20 mouse cellular contexts compared by ENCODE assay signal in genomic region chr2:35658311-35658710, GRCm38 (mm10).
A peak's percentile ranks its signal among the peaks of the same experiment; 100 is the strongest.
DNase-seq lines count a peak whose midpoint lies in the region; ATAC-seq and TF ChIP-seq lines count a peak whose summit lies in the region.
"Had no signal": no experiment of that assay in that cellular context is flagged by ENCODE, and none has a peak within 500 bp of the region (broad histone marks: within the 10 kb centered on the region; RNA-seq: fewer than 3 reads in every experiment).

No protein-coding gene starts in this region.

- ATAC-seq in heart, embryonic 13.5 days (ENCODE audit: extremely low read depth, insufficient number of reproducible peaks, low FRiP score, low TSS enrichment), result no peak
- ATAC-seq in liver, embryonic 11.5 days (replicated peaks; ENCODE audit: low FRiP score), result no peak

- peak overlapping the region; percentile 48 for H3K27ac ChIP-seq in heart, embryonic 13.5 days (replicated peaks)
- H3K27ac ChIP-seq in liver, adult 2 months (replicated peaks; ENCODE audit: insufficient read depth, low read depth, low read length), result no peak overlapping the region
- no peak overlapping the region for H3K27ac ChIP-seq in liver, embryonic 11.5 days (ENCODE audit: low read depth, low read length)
- H3K27ac ChIP-seq: hindbrain, embryonic 13.5 days; left cerebral cortex, adult 2 months had no signal

- DNase-seq in heart, adult 9 months (ENCODE audit: low spot score in 2 of 2), result no peak
- peak; percentile 52 for DNase-seq in liver, adult 2 months (ENCODE audit: extremely low read depth, low read depth, low spot score)
- no peak for DNase-seq in liver, embryonic 11.5 days (ENCODE audit: low spot score)
- peak; percentile 82 for DNase-seq in adrenal gland, adult 8-10 months
- DNase-seq in adrenal gland, postnatal 36 days, result peak; percentile 58 to 67
- no peak for DNase-seq in frontal cortex, adult 2 months (ENCODE audit: extremely low spot score in 1 of 2, low spot score in 1 of 2)
- DNase-seq in gastrocnemius, adult 8-10 months (ENCODE audit: low spot score in 2 of 2), result no peak
- DNase-seq: cerebellum, adult 8-10 months; kidney, adult 11 months; kidney, postnatal 10 days; lung, adult 18-20 months; midbrain, embryonic 14.5 days; spleen, adult 18-20 months; thymus, adult 2 months had no signal

- H3K36me3 ChIP-seq in heart, embryonic 13.5 days, result peaks cover 4% of the 10 kb centered on the region; the same call in 1 of the 2 replicates
- H3K36me3 ChIP-seq in liver, adult 2 months (ENCODE audit: control insufficient read depth, insufficient read depth, low read length), result no peaks in the 10 kb centered on the region
- no peaks in the 10 kb centered on the region for H3K36me3 ChIP-seq in liver, embryonic 11.5 days (ENCODE audit: control insufficient read depth, insufficient read depth, low read length)
- H3K36me3 ChIP-seq: G1E; hindbrain, embryonic 13.5 days; limb, embryonic 13.5 days had no signal

- TF ChIP-seq POLR2A in liver, adult 2 months (IDR thresholded peaks at IDR 0.05; ENCODE audit: extremely low read depth, insufficient read depth, low read length), result no peak

- no peaks in the 10 kb centered on the region for H3K27me3 ChIP-seq in heart, embryonic 13.5 days (replicated peaks)
- peaks cover 7% of the 10 kb centered on the region for H3K27me3 ChIP-seq in liver, adult 2 months (ENCODE audit: control insufficient read depth, insufficient read depth, low read length)
- peaks cover 29% of the 10 kb centered on the region for H3K27me3 ChIP-seq in liver, embryonic 11.5 days (replicated peaks; ENCODE audit: control insufficient read depth, insufficient read depth, low read length)
- H3K27me3 ChIP-seq: hindbrain, embryonic 13.5 days; limb, embryonic 13.5 days had no signal

- 39% methylated on average over 3 of the region's 3 CpGs for WGBS in heart, embryonic 13.5 days
- WGBS in liver, adult 2 months, result 16% methylated on average over 3 of the region's 3 CpGs
- WGBS in liver, embryonic 11.5 days, result 45% methylated on average over 3 of the region's 3 CpGs

- H3K4me2 ChIP-seq in heart, embryonic 13.5 days, result no peak overlapping the region
- no peak overlapping the region for H3K4me2 ChIP-seq in liver, embryonic 11.5 days
- H3K4me2 ChIP-seq: hindbrain, embryonic 13.5 days; limb, embryonic 13.5 days had no signal

- TF ChIP-seq CTCF in liver, adult 2 months (IDR thresholded peaks at IDR 0.05; ENCODE audit: low read depth, low read length), result no peak

- H3K9ac ChIP-seq in heart, embryonic 13.5 days, result no peak overlapping the region
- H3K9ac ChIP-seq in liver, adult 2 months (ENCODE audit: low read depth, low read length), result no peak overlapping the region
- no peak overlapping the region for H3K9ac ChIP-seq in liver, embryonic 11.5 days (ENCODE audit: low read depth, low read length)
- H3K9ac ChIP-seq: hindbrain, embryonic 13.5 days; limb, embryonic 13.5 days had no signal

- H3K4me1 ChIP-seq in heart, embryonic 13.5 days, result peaks cover 83% of the 10 kb centered on the region
- peaks cover 2% of the 10 kb centered on the region; the same call in 1 of the 2 replicates for H3K4me1 ChIP-seq in liver, adult 2 months (ENCODE audit: control insufficient read depth, insufficient read depth, low read length)
- H3K4me1 ChIP-seq in liver, embryonic 11.5 days (replicated peaks; ENCODE audit: control insufficient read depth, insufficient read depth, low read length), result peaks cover 14% of the 10 kb centered on the region

- no peaks in the 10 kb centered on the region; the same call in none of the 2 replicates for H3K79me2 ChIP-seq in liver, adult 2 months (ENCODE audit: control insufficient read depth, insufficient read depth, low read length)

- H3K4me3 ChIP-seq in heart, embryonic 13.5 days, result no peak overlapping the region
- H3K4me3 ChIP-seq in liver, adult 2 months (ENCODE audit: insufficient read depth, low read depth, low read length), result no peak overlapping the region
- no peak overlapping the region for H3K4me3 ChIP-seq in liver, embryonic 11.5 days (ENCODE audit: low read depth, low read length)
- H3K4me3 ChIP-seq: hindbrain, embryonic 13.5 days; left cerebral cortex, adult 2 months; limb, embryonic 13.5 days; myocyte had no signal

- H3K9me3 ChIP-seq in heart, embryonic 13.5 days, result no peaks in the 10 kb centered on the region
- no peaks in the 10 kb centered on the region for H3K9me3 ChIP-seq in liver, embryonic 11.5 days (ENCODE audit: control insufficient read depth, low read length)
- H3K9me3 ChIP-seq: hindbrain, embryonic 13.5 days; limb, embryonic 13.5 days had no signal

Comparison
In these comparisons a context has a peak if more than half of its experiments do, and no peak if none do; other contexts are left out.
1. DNase-seq: peak in liver, adult 2 months (single experiment), adrenal gland, adult 8-10 months (single experiment) and adrenal gland, postnatal 36 days (2 of 2); none in heart, adult 9 months (0 of 2), liver, embryonic 11.5 days (single experiment), frontal cortex, adult 2 months (0 of 2) and gastrocnemius, adult 8-10 months (0 of 2).